Mouse (Mus musculus) stomach, postnatal 0 days (tissue): Measurements from ENCODE around the gene A630001G21Rik. TPM values are rescaled to one million over a fixed set of nuclear protein-coding genes. Genes with fewer than 3 reads are reported as not detected.

Source experiments
- ATAC-seq: fragments of 200-750 bp; cut with Nextera tagmentation; 2 replicates; pipeline ENCODE4 v1.8.0; 2017; ENCODE audit not compliant: low FRiP score, low TSS enrichment
- DNase-seq: peaks from one replicate; pipeline ENCODE4 v3.0.0-alpha.2; 2016; ENCODE audit warnings: low spot score
- H3K27ac ChIP-seq: fragments of 300-500 bp; sonication (generic); replicated peaks from 2 replicates; pipeline ENCODE4 v1.5.1; 2014; ENCODE audit warnings: mild to moderate bottlenecking, control low read depth
- H3K27me3 ChIP-seq: fragments of 300-500 bp; sonication (generic); 2 replicates; pipeline ENCODE4 v1.6.1; 2014; ENCODE audit warnings: low read length; ENCODE audit not compliant: control insufficient read depth, insufficient read depth
- H3K36me3 ChIP-seq: fragments of 300-500 bp; sonication (generic); 2 replicates; pipeline ENCODE4 v1.6.1; 2014; ENCODE audit warnings: low read length, mixed read lengths; ENCODE audit not compliant: control insufficient read depth, insufficient read depth
- H3K4me1 ChIP-seq: fragments of 300-500 bp; sonication (generic); replicated peaks from 2 replicates; pipeline ENCODE4 v1.6.1; 2014; ENCODE audit warnings: antibody characterized with exemption; ENCODE audit not compliant: control insufficient read depth, insufficient read depth
- H3K4me2 ChIP-seq: fragments of 300-500 bp; sonication (generic); replicated peaks from 2 replicates; pipeline ENCODE4 v1.6.1; 2014; ENCODE audit warnings: low read depth, mild to moderate bottlenecking, control low read depth, moderate library complexity
- H3K4me3 ChIP-seq: fragments of 300-500 bp; sonication (generic); 2 replicates; pipeline ENCODE4 v1.5.1; 2014; ENCODE audit warnings: low read depth, low read length, control low read depth
- H3K9ac ChIP-seq: fragments of 300-500 bp; sonication (generic); 2 replicates; pipeline ENCODE4 v1.6.1; 2014; ENCODE audit warnings: mild to moderate bottlenecking, low read length, control low read depth, mixed read lengths
- H3K9me3 ChIP-seq: fragments of 300-500 bp; sonication (generic); 2 replicates; pipeline ENCODE4 v1.6.1; 2016; ENCODE audit warnings: low read length; ENCODE audit not compliant: control insufficient read depth
- CTCF ChIP-seq: IDR thresholded peaks from 2 replicates; pipeline ENCODE4 v1.5.1; 2016; ENCODE audit warnings: antibody characterized with exemption, low read depth, mild to moderate bottlenecking, moderate library complexity
- EP300 ChIP-seq: optimal IDR thresholded peaks from 2 replicates; pipeline ENCODE3; 2016; ENCODE audit warnings: antibody characterized with exemption
- WGBS: fragments of 180-500 bp; shearing (Covaris S2); extraction: QIAGEN DNeasy Blood & Tissue Kit; methylation state at CpG from one replicate; pipeline ENCODE4 v1.1.7; 2014; 5-methylcytosine and 5-hydroxymethylcytosine counted together
- polyA plus RNA-seq: library from polyadenylated mRNA; unstranded; fragments of >200 nt; fragmentation: Nextera tagmentation; extraction: Ambion mirVana; gene quantifications from 2 replicates; pipeline ENCODE4 v1.2.1, GENCODE M21; 2015

Gene A630001G21Rik
- polyA plus RNA-seq, 1 experiment from 2014 or later, result 0.72 TPM

GRCm38 (mm10) chr1:85766120-85766519, 12.3 kb downstream of the A630001G21Rik start:
- Histone ChIP-seq H3K4me1 (no peaks in the 10 kb centered on the region), H3K4me2 (no peak overlapping the region), H3K4me3 (no peak overlapping the region), H3K9me3 (no peaks in the 10 kb centered on the region), H3K27me3 (no peaks in the 10 kb centered on the region), H3K27ac (no peak overlapping the region), H3K36me3 (no peaks in the 10 kb centered on the region), H3K9ac (no peak overlapping the region)
- TF ChIP-seq CTCF, result no peak
- ATAC-seq (no peak), DNase-seq (no peak)
- WGBS, result 66% methylated on average over 3 of the region's 3 CpGs

DNA sequence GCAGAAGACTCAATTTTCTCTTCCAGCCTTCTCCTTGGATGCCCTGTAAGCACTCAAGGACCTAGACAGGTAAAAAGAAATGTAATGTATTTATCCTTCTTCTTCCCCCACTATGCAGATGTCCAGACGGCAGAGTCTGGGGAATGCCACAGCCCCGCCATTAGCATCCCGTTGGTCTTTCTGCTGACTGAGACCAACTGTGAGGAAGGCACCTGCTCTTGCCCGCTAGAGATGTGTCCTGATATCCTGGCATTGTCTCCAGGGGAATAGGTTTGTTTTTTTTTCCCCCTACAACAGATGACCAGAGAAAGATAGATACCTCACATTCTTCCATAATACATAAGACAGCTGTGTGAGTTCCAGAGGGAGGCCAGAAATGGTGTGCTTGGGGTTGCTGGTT, 14.2 kb downstream of the A630001G21Rik start:
- Histone ChIP-seq H3K27ac (no peak overlapping the region), H3K27me3 (no peaks in the 10 kb centered on the region), H3K9me3 (no peaks in the 10 kb centered on the region), H3K4me3 (no peak overlapping the region), H3K9ac (no peak overlapping the region), H3K36me3 (no peaks in the 10 kb centered on the region), H3K4me1 (no peaks in the 10 kb centered on the region), H3K4me2 (no peak overlapping the region)
- TF ChIP-seq EP300 (no peak), CTCF (no peak)
- no peak for DNase-seq
- no peak for ATAC-seq
- WGBS, result 72% methylated on average over 4 of the region's 4 CpGs

- no peaks in the 10 kb centered on the region for H3K27me3 ChIP-seq
- H3K9me3 ChIP-seq, result no peaks in the 10 kb centered on the region
- ATAC-seq, result no peak
- no peak overlapping the region for H3K4me2 ChIP-seq
- TF ChIP-seq CTCF, result no peak
- no peak for TF ChIP-seq EP300
- no peak overlapping the region for H3K9ac ChIP-seq
- no peak for DNase-seq
- H3K4me3 ChIP-seq, result no peak overlapping the region
- H3K27ac ChIP-seq, result no peak overlapping the region
- WGBS, result 78% methylated on average over 6 of the region's 6 CpGs
- H3K36me3 ChIP-seq, result no peaks in the 10 kb centered on the region
- H3K4me1 ChIP-seq, result no peaks in the 10 kb centered on the region
Observed at GRCm38 (mm10) chr1:85763386-85763785, 15.1 kb downstream of the A630001G21Rik start.

GRCm38 (mm10) chr1:85761665-85762064, 16.8 kb downstream of the A630001G21Rik start:
- no peak for ATAC-seq
- no peak overlapping the region for H3K4me2 ChIP-seq
- 83% methylated on average over 4 of the region's 4 CpGs for WGBS
- H3K4me1 ChIP-seq, result no peaks in the 10 kb centered on the region
- H3K36me3 ChIP-seq, result no peaks in the 10 kb centered on the region
- TF ChIP-seq EP300, result no peak
- TF ChIP-seq CTCF, result no peak
- H3K4me3 ChIP-seq, result no peak overlapping the region
- H3K9me3 ChIP-seq, result no peaks in the 10 kb centered on the region
- DNase-seq, result no peak
- H3K27ac ChIP-seq, result no peak overlapping the region
- no peaks in the 10 kb centered on the region for H3K27me3 ChIP-seq
- H3K9ac ChIP-seq, result no peak overlapping the region

DNA sequence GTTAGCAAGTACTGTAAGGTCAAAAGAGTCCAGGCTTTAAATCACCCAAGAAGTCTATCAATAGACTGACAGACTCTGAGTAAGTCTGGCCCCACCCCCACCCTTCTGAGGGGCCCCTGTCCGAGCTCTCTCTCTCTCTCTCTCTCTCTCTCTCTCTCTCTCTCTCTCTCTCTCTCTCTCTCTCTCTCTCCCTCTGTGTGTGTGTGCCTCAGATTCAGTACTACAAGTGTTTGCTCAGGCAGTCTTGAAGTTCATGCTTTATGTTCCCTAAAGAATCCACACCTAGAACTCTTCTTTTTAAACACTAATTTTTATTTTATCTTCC, 19.5 kb downstream of the A630001G21Rik start:
- no peak for DNase-seq
- no peaks in the 10 kb centered on the region for H3K36me3 ChIP-seq
- H3K9me3 ChIP-seq, result no peaks in the 10 kb centered on the region
- H3K27me3 ChIP-seq, result no peaks in the 10 kb centered on the region
- H3K4me3 ChIP-seq, result no peak overlapping the region
- no peak for ATAC-seq
- H3K4me1 ChIP-seq, result no peaks in the 10 kb centered on the region
- no peak overlapping the region for H3K9ac ChIP-seq
- H3K4me2 ChIP-seq, result no peak overlapping the region
- WGBS, result 10% methylated on average over 1 of the region's 1 CpGs
- H3K27ac ChIP-seq, result no peak overlapping the region
- TF ChIP-seq EP300 (no peak), CTCF (no peak)

DNA sequence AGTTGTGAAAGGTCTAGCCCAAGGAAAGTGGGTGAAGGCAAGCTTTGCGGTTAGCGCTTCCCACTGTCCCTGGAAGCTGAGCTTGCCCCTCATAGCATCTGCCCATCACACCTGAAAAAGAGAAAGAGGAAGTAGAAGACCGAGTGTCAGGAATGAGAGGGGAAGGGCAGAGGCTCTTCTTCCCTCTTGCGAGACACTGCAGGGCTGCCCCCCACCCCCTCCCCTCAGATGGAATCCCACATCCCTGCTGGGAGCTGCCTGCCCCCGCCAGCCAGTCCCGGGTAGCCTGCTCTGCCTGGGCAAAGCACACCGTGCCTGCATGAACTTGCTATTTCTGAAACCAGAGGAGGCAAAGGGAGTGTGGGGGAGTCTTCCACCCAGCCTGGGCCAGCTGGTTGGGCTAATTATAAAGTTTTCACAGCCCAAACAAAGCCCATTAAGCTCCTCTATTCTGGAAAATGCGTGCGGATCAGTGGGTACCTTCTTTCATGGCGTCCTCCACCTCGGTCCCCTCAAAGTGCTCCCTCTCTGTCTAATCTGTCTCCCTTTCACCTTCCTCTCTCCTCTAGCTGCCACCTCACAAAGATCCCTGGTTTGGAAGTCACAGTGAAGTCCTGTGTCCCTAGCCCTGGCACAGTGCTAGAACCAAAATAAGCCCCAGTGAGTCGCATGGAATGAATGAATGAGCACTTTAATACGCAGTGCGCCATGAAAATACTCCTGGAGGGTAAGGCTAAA, 20.0 kb downstream of the A630001G21Rik start:
- WGBS, result 36% methylated on average over 13 of the region's 14 CpGs
- Histone ChIP-seq H3K27me3 (no peaks in the 10 kb centered on the region), H3K4me3 (no peak overlapping the region), H3K4me1 (no peaks in the 10 kb centered on the region), H3K4me2 (no peak overlapping the region), H3K36me3 (no peaks in the 10 kb centered on the region), H3K9ac (no peak overlapping the region), H3K9me3 (no peaks in the 10 kb centered on the region), H3K27ac (no peak overlapping the region)
- DNase-seq (no peak), ATAC-seq (no peak)
- TF ChIP-seq EP300, result no peak
- TF ChIP-seq CTCF, result no peak
